Mouse (Mus musculus): ENCODE results near the gene Fbp1. TPM values are rescaled to one million over a fixed set of nuclear protein-coding genes. Genes with fewer than 3 reads are reported as not detected.
"Not testable (repeated sequence)": the region's sequence is repeated elsewhere in the genome, so short reads cannot be mapped to it uniquely, and the experiment has no call there.

Fbp1 gene
- total RNA-seq, 2 experiments from 2014 or later = not detected

DNA sequence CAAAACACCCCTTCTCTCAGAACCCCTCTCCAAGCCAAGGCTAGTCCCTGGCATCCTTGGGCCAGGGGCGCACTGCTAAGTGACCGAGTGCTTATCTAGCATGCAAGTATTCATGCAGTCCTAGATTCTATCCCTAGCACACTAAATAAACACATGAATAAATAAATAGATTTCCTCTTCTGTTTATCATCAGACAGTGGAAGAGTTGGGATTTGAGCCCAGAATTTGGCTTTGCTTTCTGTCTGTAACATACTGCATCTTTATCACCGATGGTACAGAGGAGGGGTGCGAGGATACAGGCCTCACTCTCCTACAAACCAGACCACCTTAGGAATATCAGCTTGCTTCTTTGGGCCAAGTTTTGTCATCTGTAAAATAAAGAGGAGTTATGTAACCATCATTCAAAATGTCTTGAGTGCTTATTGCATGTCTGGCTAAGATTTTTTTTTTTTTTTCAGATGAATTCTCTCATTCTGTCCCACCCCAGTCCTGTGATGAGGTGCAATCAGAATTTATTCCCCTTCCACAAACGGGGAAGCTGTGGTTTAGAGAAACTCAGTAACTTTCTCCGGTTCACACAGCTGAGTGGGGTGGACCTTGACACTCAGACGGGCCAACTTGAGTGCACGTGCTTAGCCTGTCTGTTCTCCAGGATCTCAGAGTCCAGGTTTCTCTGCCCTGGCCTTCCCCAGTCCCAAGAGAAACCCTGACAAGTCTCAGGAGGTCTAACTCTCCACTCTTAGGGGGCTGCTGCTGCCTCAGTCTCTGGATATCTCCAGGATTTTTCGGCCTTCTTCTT is 5.2 kb upstream of the Fbp1 start:
- DNase-seq (ENCODE audit: low spot score) = no peak
- intact Hi-C loops (cut with DNase I) = no loop called here

DNA sequence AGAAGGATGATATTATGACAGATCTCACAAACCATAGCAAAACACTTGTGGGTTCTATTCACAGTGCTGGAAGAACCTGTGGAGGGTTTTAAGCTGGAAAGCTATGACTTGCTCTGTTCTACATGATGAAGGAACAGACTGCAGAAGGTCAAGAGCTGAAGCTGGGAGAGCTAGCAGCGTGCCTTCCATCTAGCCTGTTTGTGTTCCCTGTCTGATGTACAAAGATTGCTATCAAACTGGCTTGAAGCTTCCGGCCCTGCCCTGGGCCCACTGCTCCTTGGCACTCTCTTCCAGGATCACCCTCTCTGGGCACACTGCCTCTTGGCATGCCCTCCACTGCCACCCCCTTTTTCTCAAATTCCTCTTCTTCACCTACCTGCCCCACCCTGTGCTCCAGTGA is 1.2 kb upstream of the Fbp1 start:
- no peak for DNase-seq (ENCODE audit: low spot score)
- intact Hi-C loops (cut with DNase I) = no loop called here

DNA sequence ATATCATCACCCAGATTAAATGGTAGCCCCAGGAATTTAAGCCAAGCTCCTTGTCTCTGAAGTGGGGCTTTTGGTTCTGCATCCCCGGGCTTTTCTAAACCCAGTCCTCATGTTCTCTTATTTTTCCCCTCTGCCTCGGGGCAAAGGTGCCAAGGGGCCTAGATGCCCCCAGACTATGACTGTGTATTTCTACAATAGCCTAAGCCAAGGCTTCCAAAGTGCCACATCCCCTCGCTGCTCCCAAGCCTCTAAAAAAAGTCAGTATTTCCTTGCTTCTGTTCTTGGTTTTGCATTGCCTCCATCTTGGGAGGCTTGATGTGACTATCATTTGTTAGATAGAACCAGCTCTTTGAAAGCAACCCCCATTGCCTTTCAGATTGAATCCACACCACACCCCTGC is 3.5 kb downstream of the Fbp1 start:
- intact Hi-C loops (cut with DNase I) = no loop called here
- DNase-seq (ENCODE audit: low spot score) = no peak

DNA sequence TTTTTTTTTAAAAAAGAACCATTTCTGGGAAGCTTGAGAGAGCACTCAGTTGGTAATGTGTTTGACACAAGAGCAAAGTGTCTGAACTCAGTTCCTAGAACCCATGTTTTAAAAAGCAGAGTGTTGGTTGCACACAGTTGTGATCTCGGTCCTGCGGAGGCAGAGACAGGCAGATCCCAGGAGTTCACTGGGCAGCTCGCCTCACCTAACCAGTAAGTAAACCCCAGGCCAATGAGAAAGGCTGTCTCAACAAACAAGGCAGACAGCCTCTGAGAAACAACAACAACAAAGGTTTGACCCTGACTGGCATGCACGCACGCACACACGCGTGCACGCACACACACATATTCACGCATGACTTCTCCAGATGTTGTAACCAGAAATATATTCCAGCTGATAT is 4.2 kb downstream of the Fbp1 start:
- DNase-seq (ENCODE audit: low spot score) = no peak
- intact Hi-C loops (cut with DNase I) = no loop called here

DNA sequence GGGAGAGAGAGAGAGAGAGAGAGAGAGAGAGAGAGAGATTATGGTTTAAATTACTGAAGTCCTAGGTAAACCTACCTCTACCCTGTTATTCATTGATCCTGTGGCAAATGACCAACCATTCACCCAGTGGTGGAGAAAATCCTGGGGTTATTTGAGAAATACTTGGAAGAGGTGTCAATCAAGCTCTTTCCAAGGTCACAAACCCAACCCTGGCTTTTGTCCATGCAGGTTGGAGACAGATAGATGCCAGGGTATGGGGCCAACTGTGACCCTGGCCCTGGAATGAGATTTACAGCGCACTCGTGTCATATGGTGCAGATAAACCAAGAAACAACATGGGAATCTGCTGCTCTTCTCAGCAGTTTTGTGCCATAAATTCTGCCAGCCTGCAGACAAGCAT is 4.6 kb downstream of the Fbp1 start:
- intact Hi-C loops (cut with DNase I) = no loop called here
- no peak for DNase-seq (ENCODE audit: low spot score)

DNA sequence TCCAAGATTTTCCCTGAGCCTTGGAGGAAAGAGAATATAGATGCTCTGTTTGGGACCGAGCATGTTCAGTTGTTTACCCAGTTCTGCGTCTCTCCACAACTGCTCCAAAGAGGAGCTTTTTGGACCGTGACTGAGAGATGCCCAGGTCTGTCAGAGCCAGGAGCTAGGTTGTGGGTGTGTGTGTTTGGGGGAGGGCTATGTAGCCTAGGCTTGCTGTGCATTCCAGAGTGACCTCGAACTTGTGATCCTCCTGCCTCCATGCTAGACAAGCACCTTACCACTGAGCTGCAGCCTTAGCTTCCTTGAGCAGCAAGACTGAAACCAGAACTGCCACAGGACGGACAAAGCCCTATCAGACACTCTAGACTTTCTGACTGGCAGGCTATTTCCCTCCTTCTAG is 5.2 kb downstream of the Fbp1 start:
- intact Hi-C loops (cut with DNase I) = no loop called here
- no peak for DNase-seq (ENCODE audit: low spot score)

DNA sequence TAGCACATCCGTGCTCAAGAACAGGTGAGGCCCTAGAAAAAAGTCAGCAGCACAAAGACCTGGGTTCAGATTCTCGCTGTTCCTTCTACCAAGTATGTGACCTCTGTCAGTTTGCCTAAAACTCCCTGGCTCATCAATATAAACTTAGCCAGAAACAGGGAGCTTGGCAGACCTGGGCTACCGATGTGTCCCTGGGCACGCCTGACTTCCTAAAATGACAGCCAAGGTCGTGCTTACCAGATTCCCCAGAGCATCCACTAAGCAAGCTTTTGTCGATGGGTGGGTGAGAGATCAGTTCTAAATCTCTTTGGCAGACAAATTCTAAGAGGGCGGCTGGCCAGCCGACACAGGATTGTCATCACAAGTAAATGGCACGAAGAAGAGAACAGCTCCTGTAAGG is 6.7 kb downstream of the Fbp1 start:
- DNase-seq (ENCODE audit: low spot score) = no peak
- intact Hi-C loops (cut with DNase I) = no loop called here

DNA sequence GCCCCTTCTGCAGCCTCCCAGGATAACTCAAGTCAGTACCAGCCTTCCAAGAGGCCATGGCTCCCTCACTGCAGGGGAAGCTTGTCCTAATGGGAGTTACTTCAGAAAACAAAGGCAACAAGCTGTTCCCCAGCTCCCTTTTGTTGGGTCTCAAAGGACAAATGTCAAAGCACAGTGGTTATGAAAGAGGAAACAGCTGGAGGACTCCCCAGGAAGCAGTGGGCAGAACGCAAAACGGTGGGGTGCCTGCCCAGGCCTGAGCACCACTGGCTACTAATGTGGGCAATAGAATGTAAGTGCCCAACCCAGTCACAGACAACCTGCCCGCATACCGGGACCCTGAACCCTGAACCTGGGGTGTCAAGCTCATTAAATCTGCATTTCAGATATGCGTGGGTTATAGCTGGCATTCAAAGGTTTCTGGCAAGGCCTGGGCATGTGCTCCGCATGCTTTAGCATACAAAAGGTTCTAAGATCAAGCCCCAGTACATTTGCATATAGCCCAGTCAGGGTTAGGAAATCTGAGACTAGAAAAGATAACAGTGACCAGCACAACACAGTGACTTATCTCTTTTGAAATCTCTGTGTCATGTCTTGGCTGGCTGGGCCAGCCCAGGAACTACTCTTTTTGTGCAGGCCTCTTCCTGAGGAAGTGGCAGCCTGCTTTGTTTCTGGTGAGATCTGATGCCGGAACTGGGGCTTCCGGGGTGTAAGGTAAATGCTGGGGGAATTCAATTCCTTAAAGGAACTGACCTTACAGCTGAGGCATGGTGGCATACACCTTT is 8.1 kb downstream of the Fbp1 start:
- DNase-seq (ENCODE audit: low spot score) = no peak
- intact Hi-C loops (cut with DNase I) = no loop called here

DNA sequence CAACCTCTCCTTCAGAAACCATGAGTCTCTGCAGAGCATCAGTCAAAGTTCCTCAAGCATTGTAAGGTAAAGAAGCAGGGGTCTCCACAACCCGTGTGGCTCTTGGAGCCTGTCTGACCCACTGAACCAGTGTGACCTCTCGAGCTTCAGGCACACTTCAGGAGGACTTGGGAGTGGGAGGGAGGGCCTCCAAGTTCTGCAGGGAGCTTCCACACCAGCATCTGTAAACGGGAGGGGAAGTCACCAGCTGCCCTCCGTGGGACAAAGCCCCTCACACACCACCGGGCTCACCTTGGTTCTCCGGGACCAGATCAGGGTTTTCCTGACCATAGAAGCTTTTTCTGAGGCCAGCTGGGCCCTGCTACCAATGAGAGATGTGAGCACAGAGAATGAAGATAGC is 8.7 kb downstream of the Fbp1 start:
- intact Hi-C loops (cut with DNase I) = no loop called here

DNA sequence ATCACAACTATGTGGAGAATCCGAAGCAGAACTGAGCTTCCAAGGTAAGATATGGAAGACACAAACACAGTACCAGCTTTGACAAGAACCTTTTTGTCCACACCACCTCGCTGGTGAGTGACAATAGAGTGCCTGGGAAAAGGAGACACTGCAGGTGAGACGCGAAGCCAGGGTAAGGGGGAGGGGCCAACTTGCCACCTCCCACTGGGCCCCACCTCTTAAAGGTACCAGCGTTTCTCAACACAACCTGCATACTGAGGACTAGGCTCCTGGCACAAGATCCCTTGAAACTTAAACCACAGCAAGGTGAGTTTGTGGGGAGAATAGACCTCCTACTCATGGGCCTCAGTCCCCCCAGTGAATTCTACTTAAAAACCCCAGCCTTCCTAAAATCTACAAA is 10.8 kb downstream of the Fbp1 start:
- intact Hi-C loops (cut with DNase I) = no loop called here

More for the DNA sequence above, 8.7 kb downstream of the Fbp1 start:
- no peak for DNase-seq (ENCODE audit: low spot score)

DNA sequence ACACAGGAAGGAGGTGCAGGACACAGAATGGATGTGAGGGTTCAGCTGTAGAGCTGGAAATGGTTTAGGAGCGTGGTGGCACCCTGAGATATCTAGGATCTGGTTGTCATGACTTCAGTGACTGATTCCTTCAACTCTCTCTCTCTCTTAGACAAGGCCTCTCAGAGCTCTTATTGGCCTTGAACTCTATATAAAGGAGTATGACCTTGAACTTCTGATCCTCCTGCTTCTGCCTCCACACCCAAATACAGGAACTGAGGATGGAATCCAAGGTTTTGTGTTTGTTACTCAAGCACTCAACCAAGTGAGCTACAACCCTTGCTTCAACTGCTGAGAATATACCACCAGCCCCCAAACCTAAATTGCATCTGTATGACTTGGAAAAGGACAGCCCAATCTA is 12.0 kb downstream of the Fbp1 start:
- no peak for DNase-seq (ENCODE audit: low spot score)
- intact Hi-C loops (cut with DNase I) = no loop called here

More for the DNA sequence above, 10.8 kb downstream of the Fbp1 start:
- no peak for DNase-seq (ENCODE audit: low spot score)

DNA sequence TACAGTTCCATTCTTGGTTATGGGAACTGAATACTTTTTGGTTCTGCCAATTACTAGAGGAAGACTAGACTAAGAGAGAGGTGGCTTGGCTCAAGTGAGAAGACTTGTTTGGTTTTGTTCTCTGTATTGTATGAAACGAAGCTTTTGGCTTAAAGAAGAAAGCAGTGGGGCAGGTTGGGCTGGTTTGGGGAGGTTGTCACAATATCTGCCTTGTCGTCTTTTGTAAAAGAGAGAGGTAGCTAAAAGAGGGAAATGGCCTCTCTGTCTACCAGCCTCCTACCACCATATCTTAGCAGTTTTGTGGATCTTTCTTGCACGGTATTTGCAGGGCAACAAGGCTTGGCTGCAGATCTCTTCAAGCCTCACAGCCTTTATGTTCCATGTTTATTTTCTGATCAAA is 15.8 kb downstream of the Fbp1 start:
- intact Hi-C loops (cut with DNase I) = no loop called here

DNA sequence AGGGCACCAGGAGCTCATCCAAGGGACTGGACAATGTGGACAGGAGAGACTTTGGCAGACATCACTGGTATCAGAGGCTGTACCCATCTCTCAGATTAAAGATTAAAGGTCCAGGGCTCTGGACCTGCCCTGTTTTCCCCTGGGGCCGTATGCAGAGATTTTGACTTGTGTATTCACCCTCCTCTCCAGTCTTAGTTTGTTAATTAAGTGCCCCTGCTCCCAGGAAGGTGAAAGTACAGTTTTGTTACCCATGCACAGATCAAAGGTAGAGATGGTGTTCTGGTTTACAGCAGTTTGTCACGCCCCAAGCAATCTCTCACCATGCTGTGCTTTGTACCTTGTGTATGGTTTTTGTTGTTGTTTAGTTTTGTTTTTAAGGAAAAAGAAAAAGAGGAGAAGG is 17.5 kb downstream of the Fbp1 start:
- intact Hi-C loops (cut with DNase I) = no loop called here
- no peak for DNase-seq (ENCODE audit: low spot score)

More for the DNA sequence above, 15.8 kb downstream of the Fbp1 start:
- no peak for DNase-seq (ENCODE audit: low spot score)

DNA sequence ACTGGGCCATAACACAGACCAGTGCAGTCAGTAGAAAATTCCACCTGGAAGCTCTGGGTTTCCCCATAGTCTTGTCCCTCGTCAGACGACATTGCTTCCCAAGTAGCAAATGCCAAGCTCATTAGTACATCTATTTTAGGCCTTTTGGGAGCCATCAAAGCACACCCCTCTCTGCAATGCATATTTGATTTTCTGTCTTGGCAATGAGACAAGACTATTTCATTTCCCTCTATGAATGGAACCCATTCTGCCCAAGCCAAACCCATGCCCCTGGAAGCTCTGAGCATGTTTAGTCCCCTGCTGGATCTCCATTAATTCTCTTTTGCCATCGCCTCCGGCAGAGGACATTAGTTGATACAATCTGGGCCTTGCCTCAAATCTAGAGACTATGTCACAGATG is 21.3 kb downstream of the Fbp1 start:
- DNase-seq (ENCODE audit: low spot score) = no peak
- intact Hi-C loops (cut with DNase I) = no loop called here

DNA sequence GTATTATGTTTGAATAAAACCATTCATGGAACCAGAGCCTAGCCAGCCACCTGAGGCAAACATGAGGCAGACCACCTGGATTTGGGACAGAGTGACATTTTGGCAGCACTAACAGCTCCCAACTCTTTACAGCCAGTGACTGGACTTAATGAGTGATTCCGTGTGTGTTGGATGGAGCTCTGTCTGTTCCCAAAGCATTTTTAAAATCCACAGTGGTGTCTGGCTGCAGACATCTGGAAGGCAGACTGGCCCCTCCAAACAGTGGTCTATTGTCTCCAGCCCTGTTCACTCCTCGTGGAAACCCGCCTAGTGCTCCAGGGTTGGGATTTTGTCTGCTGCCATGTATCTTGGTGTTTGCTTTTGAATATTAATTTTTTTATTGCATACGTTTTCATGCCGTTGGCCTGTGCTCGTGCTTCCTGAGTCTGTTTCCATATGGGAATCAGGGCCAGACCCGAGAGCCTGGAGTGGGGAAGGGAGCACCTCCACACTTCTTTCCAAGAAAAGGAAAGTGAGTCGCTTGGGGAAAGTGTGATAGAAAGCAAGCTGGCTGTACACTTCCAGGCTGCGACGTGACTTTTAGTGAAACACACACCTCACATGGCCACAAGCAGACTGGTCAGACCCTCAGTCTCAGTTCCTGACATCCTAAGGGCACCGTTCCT is 22.3 kb downstream of the Fbp1 start:
- intact Hi-C loops (cut with DNase I) = no loop called here
- DNase-seq (ENCODE audit: low spot score) = no peak

DNA sequence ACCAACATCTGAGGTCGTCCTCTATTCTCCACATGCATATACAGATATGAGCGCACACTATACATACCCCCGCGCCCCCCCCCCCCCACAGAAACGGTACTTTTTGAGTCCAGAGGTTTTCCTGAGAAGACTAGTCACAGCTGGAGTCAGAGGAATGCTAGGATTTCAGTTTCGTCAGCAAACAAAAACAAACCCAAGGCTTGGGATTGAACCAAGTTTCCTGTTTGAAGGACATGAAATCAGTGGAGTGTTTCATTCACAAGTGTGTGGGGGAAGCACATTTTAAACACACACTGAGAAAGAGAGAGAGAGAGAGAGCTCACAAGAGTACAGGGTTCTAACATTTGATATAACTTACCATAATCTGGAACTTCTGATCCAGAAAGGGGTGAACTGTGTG is 24.3 kb downstream of the Fbp1 start:
- no peak for DNase-seq (ENCODE audit: low spot score)
- intact Hi-C loops (cut with DNase I) = no loop called here

DNA sequence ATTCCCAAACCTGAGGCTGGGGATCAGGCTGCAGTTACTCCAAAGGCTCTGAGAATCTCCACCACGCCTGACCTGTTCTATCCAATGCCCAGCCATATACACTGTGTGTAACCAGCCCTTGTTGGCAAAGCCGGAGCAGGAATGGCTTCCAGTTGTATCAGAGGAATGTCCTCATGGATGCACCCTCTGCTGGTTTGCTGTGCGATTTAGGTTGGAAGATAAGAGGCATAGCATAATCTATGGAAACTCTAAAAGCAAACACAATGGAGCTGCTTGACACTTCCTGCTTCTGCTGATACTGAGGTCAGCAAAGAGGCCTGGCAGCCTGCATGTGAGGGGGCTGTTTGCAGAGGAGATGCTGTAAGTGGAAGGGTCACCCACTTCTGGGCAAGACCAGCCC is 25.2 kb downstream of the Fbp1 start:
- DNase-seq (ENCODE audit: low spot score) = no peak
- intact Hi-C loops (cut with DNase I) = no loop called here

DNA sequence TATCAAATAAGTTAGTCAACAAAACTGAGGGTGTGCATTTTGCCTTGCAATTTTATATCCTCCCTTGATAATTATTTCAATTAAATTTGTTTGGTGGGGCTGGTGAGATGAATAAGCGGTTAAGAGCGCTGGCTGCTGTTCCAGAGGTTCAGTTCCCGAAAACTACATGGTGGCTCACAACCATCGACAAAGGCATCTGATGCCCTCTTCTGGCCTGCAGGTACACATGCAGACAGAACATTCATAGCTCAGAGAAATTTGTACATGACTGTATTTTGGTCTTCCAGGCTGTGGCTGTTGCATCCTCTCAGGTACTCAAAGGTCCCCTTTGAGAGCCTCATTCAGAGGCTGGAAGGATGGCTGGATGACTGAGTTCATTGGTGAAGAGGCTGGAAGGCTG is 28.0 kb downstream of the Fbp1 start:
- DNase-seq (ENCODE audit: low spot score) = no peak
- intact Hi-C loops (cut with DNase I) = no loop called here

DNA sequence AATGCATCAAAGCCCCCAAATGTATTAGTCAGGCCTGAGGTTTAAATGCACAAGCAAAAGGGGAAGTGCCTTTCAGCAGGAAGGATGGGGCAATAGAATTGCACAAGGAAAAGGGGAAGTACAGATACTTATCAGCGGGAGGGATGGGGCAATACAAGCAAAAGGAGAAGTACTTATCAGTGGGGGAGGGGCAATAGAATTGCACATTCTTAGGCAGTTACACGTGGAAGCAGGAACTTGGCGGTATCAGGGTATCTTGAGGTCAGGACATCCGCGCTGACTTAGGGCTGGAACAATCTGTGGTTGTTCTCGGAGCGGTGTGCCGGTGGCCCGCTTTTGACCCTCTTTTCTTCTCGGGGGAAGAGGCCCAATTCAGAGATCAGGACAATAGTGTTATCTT is 28.8 kb downstream of the Fbp1 start:
- DNase-seq (ENCODE audit: low spot score); intact Hi-C loops (cut with DNase I): not testable (repeated sequence)

DNA sequence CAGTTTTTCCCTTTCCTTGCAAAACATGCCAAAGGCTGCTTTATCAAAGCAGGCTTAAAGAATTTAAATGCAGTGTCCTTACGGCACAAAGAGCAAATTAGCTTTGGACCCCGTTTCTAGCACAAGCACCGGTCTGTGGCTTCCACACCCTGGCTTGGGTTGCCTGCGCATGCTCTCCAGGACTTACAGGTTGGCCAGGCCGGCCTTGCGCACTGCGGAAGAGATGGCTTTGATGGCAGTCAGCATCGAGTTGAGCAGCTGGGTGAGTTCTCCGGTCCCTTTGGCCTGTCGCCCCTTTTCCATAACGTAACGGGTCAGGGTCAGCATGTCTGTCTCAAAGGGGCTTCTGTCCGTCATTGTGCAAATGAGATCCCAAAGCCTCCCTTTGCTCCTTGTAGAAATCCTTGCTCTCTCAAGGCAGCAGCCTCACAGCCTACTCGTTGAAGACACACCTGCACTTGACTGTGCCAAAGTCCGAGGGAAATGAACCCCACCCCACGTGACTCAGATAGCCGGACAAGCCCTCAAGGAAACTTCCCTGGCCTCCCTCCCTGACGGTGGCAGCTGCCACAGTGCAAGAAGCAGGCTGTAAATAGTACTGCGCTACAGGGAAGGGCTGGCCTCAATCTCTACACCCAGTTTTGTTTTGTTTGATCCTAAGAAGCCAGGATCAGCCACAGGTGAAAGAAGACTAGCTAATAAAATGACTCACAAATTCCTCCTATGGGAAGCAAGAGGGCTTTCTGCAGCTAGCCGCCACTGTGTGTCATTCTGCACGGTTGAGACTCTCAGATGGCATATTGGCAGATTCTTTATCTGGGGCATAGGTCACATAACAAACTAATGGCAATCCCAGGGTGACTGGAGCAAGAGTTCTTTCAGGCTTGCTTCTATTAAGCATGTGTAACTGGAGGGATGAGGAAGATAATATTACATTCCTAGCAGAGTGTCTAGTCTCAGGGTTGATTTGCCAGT is 29.9 kb downstream of the Fbp1 start, which contains the start of gene Fbp2:
Fbp2 (minus strand) TSS at position 482 of the 975 bp plus-strand sequence.
- intact Hi-C loops (cut with DNase I) = no loop called here
- no peak for DNase-seq (ENCODE audit: low spot score)

All from heart, postnatal 25 days (tissue).